In genomic region chrX:37191105-37191743, GRCm38 (mm10) we compare ENCODE assay signal across 8 mouse cellular contexts. TPM values are rescaled to one million over a fixed set of nuclear protein-coding genes. Genes with fewer than 3 reads are reported as not detected.
DNase-seq lines count a peak whose midpoint lies in the region; ATAC-seq lines count a peak whose summit lies in the region.

Ndufa1 (minus strand) TSS chrX:37191163.
Rnf113a1 (plus strand) TSS chrX:37191245.

- peak; percentile 82 for ATAC-seq in inflammation-experienced regulatory T-cells, adult 6 months

- H3K27me3 ChIP-seq in megakaryocyte, embryonic 14.5 days (replicated peaks): peaks cover 14% of the 10 kb centered on the region

- H3K4me3 ChIP-seq in megakaryocyte, embryonic 14.5 days (replicated peaks): peak within 1 kb of the TSS; percentile 93

- peaks cover 13% of the 10 kb centered on the region for H3K36me3 ChIP-seq in megakaryocyte, embryonic 14.5 days (replicated peaks; ENCODE audit: low read length)

- intact Hi-C loops in gastrocnemius, postnatal 14 days (cut with DNase I; ENCODE audit: low total_unique reads): no loop called here

- H3K4me1 ChIP-seq in megakaryocyte, embryonic 14.5 days: peaks cover 6% of the 10 kb centered on the region

- peaks cover 13% of the 10 kb centered on the region for H3K9me3 ChIP-seq in megakaryocyte, embryonic 14.5 days

- peak; percentile 86 to 95 for DNase-seq in adrenal gland, adult (ENCODE audit: inconsistent age in 2 of 2, low spot score in 1 of 2)
- DNase-seq in embryo, embryonic 10 days (ENCODE audit: low spot score): peak; percentile 86
- DNase-seq in gastrocnemius, postnatal 14 days: peak; percentile 81
- DNase-seq in left cerebral cortex, adult 9 months (ENCODE audit: low spot score in 2 of 2): peak; percentile 32 to 78
- DNase-seq in right cerebral cortex, adult 2 months (ENCODE audit: low spot score in 2 of 2): peak; percentile 79 to 82
- DNase-seq in urinary bladder, postnatal 10 days (ENCODE audit: low spot score): peak; percentile 23

RNA-seq across cellular contexts. Expression of gene Ndufa1, which starts in this region (rescaled TPM):
- 100 to 1,000 TPM; 346 to 390 TPM for total RNA-seq in gastrocnemius, postnatal 14 days (2021)
- polyA plus RNA-seq in inflammation-experienced regulatory T-cells, adult 6 months (2017; shearing (Covaris generic)): 100 to 1,000 TPM; 266 to 354 (median 305) TPM
- polyA plus RNA-seq in megakaryocyte, embryonic 14.5 days (2012; ENCODE audit: insufficient read depth, low replicate concordance): 38.5 and 272 TPM in 2 replicates

RNA-seq across cellular contexts. Expression of gene Rnf113a1, which starts in this region (rescaled TPM):
- total RNA-seq in gastrocnemius, postnatal 14 days (2021): 1 to 10 TPM; 1.8 to 2.4 TPM
- 10 to 100 TPM in 2 of 3 experiments, 1 to 10 TPM in 1; 7.9 to 16.0 (median 11.7) TPM for polyA plus RNA-seq in inflammation-experienced regulatory T-cells, adult 6 months (2017; shearing (Covaris generic))
- polyA plus RNA-seq in megakaryocyte, embryonic 14.5 days (2012; ENCODE audit: insufficient read depth, low replicate concordance): 3.0 TPM in 1 of 2 replicates, not detected in the other

Comparison
In these comparisons a context has a peak if more than half of its experiments do, and no peak if none do; other contexts are left out.
1. Peak in every context shown above with its lines: DNase-seq, ATAC-seq and H3K4me3 ChIP-seq.
2. DNase-seq: peak in every context shown above with its lines; median percentile 90 in adrenal gland, adult; 86 in embryo, embryonic 10 days; 81 in gastrocnemius, postnatal 14 days; 80 in right cerebral cortex, adult 2 months; 55 in left cerebral cortex, adult 9 months; 23 in urinary bladder, postnatal 10 days.